Mouse (Mus musculus) forebrain, embryonic 12.5 days (tissue): ENCODE results near the gene Aym1. TPM values are rescaled to one million over a fixed set of nuclear protein-coding genes. Genes with fewer than 3 reads are reported as not detected.

Experiments
- ATAC-seq: fragments of 200-750 bp; cut with Nextera tagmentation; 2 replicates; pipeline ENCODE4 v1.8.0; 2017; ENCODE audit warnings: moderate TSS enrichment; ENCODE audit not compliant: low FRiP score
- H3K27ac ChIP-seq: fragments of 300-500 bp; sonication (generic); 2 replicates; pipeline ENCODE4 v1.5.1; 2016; ENCODE audit warnings: mild to moderate bottlenecking
- H3K27me3 ChIP-seq: fragments of 300-500 bp; sonication (generic); 2 replicates; pipeline ENCODE4 v1.6.1; 2016; ENCODE audit warnings: mild to moderate bottlenecking
- H3K36me3 ChIP-seq: fragments of 300-500 bp; sonication (generic); replicated peaks from 2 replicates; pipeline ENCODE4 v1.6.1; 2016; ENCODE audit warnings: mild to moderate bottlenecking
- H3K4me1 ChIP-seq: fragments of 300-500 bp; sonication (generic); 2 replicates; pipeline ENCODE4 v1.6.1; 2016
- H3K4me2 ChIP-seq: fragments of 300-500 bp; sonication (generic); 2 replicates; pipeline ENCODE4 v1.6.1; 2016; ENCODE audit warnings: mild to moderate bottlenecking, moderate library complexity
- H3K4me3 ChIP-seq: fragments of 300-500 bp; sonication (generic); replicated peaks from 2 replicates; pipeline ENCODE4 v1.5.1; 2016; ENCODE audit warnings: mild to moderate bottlenecking
- H3K9ac ChIP-seq: fragments of 300-500 bp; sonication (generic); 2 replicates; pipeline ENCODE4 v1.6.1; 2016; ENCODE audit warnings: mild to moderate bottlenecking
- H3K9me3 ChIP-seq: fragments of 300-500 bp; sonication (generic); 2 replicates; pipeline ENCODE4 v1.6.1; 2016
- WGBS: fragments of 180-500 bp; shearing (Covaris S2); methylation state at CpG from one replicate; pipeline ENCODE4 v1.1.7; 2016; 5-methylcytosine and 5-hydroxymethylcytosine counted together
- polyA plus RNA-seq: library from polyadenylated mRNA; unstranded; fragments of >200 nt; fragmentation: Nextera tagmentation; extraction: Ambion mirVana; gene quantifications from 2 replicates; pipeline ENCODE4 v1.2.1, GENCODE M21; 2016

The Aym1 gene
- polyA plus RNA-seq, result not detected in 2 replicates

GRCm38 (mm10) chr5:113357186-113357585, at the start of gene Aym1:
Gene Aym1 (plus strand): TSS chr5:113357294.
- H3K9ac ChIP-seq, result no peak within 1 kb of the TSS
- ATAC-seq, result no peak; the same call in 1 of the 2 replicates
- no peak within 1 kb of the TSS for H3K4me2 ChIP-seq
- peaks cover 30% of the 10 kb centered on the region for H3K4me1 ChIP-seq
- no peak within 1 kb of the TSS for H3K27ac ChIP-seq
- H3K9me3 ChIP-seq, result no peaks in the 10 kb centered on the region
- no peak within 1 kb of the TSS for H3K4me3 ChIP-seq
- no peaks in the 10 kb centered on the region for H3K36me3 ChIP-seq
- WGBS, result 38% methylated on average over 2 of the region's 6 CpGs
- peaks cover 18% of the 10 kb centered on the region; the same call in 1 of the 2 replicates for H3K27me3 ChIP-seq

GRCm38 (mm10) chr5:113309491-113310376, 47.4 kb upstream of the Aym1 start:
- Histone ChIP-seq H3K9ac (peak overlapping the region; percentile 79), H3K4me3 (peak overlapping the region; percentile 68), H3K27me3 (peaks cover 27% of the 10 kb centered on the region), H3K9me3 (0 out of 2 replicates have a peak, but pooled peaks cover 3% of the 10 kb centered on the region), H3K4me1 (peaks cover 50% of the 10 kb centered on the region), H3K4me2 (peak overlapping the region; percentile 91), H3K27ac (no peak overlapping the region), H3K36me3 (no peaks in the 10 kb centered on the region)
- no peak for ATAC-seq
- 62% methylated on average over 22 of the region's 22 CpGs for WGBS

GRCm38 (mm10) chr5:113310377-113311003, 46.6 kb upstream of the Aym1 start, which contains the start of gene Sgsm1:
Gene Sgsm1 (minus strand): TSS chr5:113310786.
- Histone ChIP-seq H3K36me3 (no peaks in the 10 kb centered on the region), H3K9ac (peak within 1 kb of the TSS; percentile 79), H3K4me2 (peak within 1 kb of the TSS; percentile 91), H3K27ac (no peak within 1 kb of the TSS), H3K27me3 (peaks cover 33% of the 10 kb centered on the region), H3K4me1 (peaks cover 50% of the 10 kb centered on the region), H3K9me3 (0 out of 2 replicates have a peak, but pooled peaks cover 3% of the 10 kb centered on the region), H3K4me3 (peak within 1 kb of the TSS; percentile 68)
- 2% methylated on average over 53 of the region's 53 CpGs for WGBS
- peak; percentile 66 for ATAC-seq

GRCm38 (mm10) chr5:113313998-113314397, 43.1 kb upstream of the Aym1 start:
- ATAC-seq, result peak; percentile 59
- H3K4me3 ChIP-seq, result no peak overlapping the region

GRCm38 (mm10) chr5:113323784-113324638, 33.1 kb upstream of the Aym1 start:
- peaks cover 15% of the 10 kb centered on the region; the same call in 1 of the 2 replicates for H3K9me3 ChIP-seq
- H3K9ac ChIP-seq, result peak overlapping the region; percentile 36
- 0 out of 2 replicates have a peak, but pooled peaks have one; percentile 23 for ATAC-seq
- H3K4me3 ChIP-seq, result peak overlapping the region; percentile 31
- H3K4me1 ChIP-seq, result peaks cover 12% of the 10 kb centered on the region
- 3% methylated on average over 38 of the region's 38 CpGs for WGBS
- H3K27ac ChIP-seq, result no peak overlapping the region
- peak overlapping the region; percentile 63 for H3K4me2 ChIP-seq
- peaks cover 40% of the 10 kb centered on the region for H3K27me3 ChIP-seq
- H3K36me3 ChIP-seq, result no peaks in the 10 kb centered on the region

More at GRCm38 (mm10) chr5:113313998-113314397, 43.1 kb upstream of the Aym1 start:
- Histone ChIP-seq H3K9ac (0 out of 2 replicates have a peak overlapping the region, but pooled peaks have one; percentile 21), H3K36me3 (no peaks in the 10 kb centered on the region), H3K27me3 (peaks cover 24% of the 10 kb centered on the region), H3K9me3 (0 out of 2 replicates have a peak, but pooled peaks cover 3% of the 10 kb centered on the region), H3K4me2 (peak overlapping the region; percentile 44), H3K27ac (no peak overlapping the region), H3K4me1 (peaks cover 19% of the 10 kb centered on the region)
- under 1% methylated on average over 24 of the region's 24 CpGs for WGBS

- Histone ChIP-seq H3K9ac (no peak overlapping the region), H3K4me2 (no peak overlapping the region), H3K27me3 (peaks cover 52% of the 10 kb centered on the region), H3K27ac (no peak overlapping the region), H3K4me3 (no peak overlapping the region), H3K36me3 (no peaks in the 10 kb centered on the region), H3K9me3 (peaks cover 21% of the 10 kb centered on the region; the same call in 1 of the 2 replicates), H3K4me1 (peaks cover 2% of the 10 kb centered on the region)
- WGBS, result 89% methylated on average over 8 of the region's 8 CpGs
- ATAC-seq, result no peak
Measured at GRCm38 (mm10) chr5:113329463-113329862, 27.6 kb upstream of the Aym1 start.

- H3K4me2 ChIP-seq, result no peak overlapping the region
- peaks cover 52% of the 10 kb centered on the region for H3K27me3 ChIP-seq
- no peak for ATAC-seq
- peaks cover 18% of the 10 kb centered on the region; the same call in 1 of the 2 replicates for H3K9me3 ChIP-seq
- no peak overlapping the region for H3K4me3 ChIP-seq
- WGBS, result 79% methylated on average over 3 of the region's 3 CpGs
- H3K9ac ChIP-seq, result no peak overlapping the region
- H3K27ac ChIP-seq, result no peak overlapping the region
- H3K36me3 ChIP-seq, result no peaks in the 10 kb centered on the region
- peaks cover 6% of the 10 kb centered on the region for H3K4me1 ChIP-seq
Measured at GRCm38 (mm10) chr5:113330202-113330601, 26.9 kb upstream of the Aym1 start.

- WGBS, result 37% methylated on average over 12 of the region's 12 CpGs
- Histone ChIP-seq H3K9ac (no peak overlapping the region), H3K27ac (no peak overlapping the region), H3K4me1 (peaks cover 20% of the 10 kb centered on the region), H3K9me3 (peaks cover 17% of the 10 kb centered on the region; the same call in 1 of the 2 replicates), H3K4me3 (no peak overlapping the region), H3K27me3 (peaks cover 63% of the 10 kb centered on the region), H3K4me2 (no peak overlapping the region), H3K36me3 (no peaks in the 10 kb centered on the region)
- no peak for ATAC-seq
Measured at GRCm38 (mm10) chr5:113332239-113332638, 24.9 kb upstream of the Aym1 start.

GRCm38 (mm10) chr5:113332899-113333298, 24.2 kb upstream of the Aym1 start:
- 63% methylated on average over 4 of the region's 4 CpGs for WGBS
- Histone ChIP-seq H3K4me3 (no peak overlapping the region), H3K9ac (no peak overlapping the region), H3K27ac (no peak overlapping the region), H3K36me3 (no peaks in the 10 kb centered on the region), H3K27me3 (peaks cover 70% of the 10 kb centered on the region), H3K4me1 (peaks cover 20% of the 10 kb centered on the region), H3K9me3 (peaks cover 14% of the 10 kb centered on the region; the same call in 1 of the 2 replicates), H3K4me2 (no peak overlapping the region)
- ATAC-seq, result no peak

GRCm38 (mm10) chr5:113334621-113335530, 22.2 kb upstream of the Aym1 start:
- 0 out of 2 replicates have a peak overlapping the region, but pooled peaks have one; percentile 45 for H3K9ac ChIP-seq
- H3K9me3 ChIP-seq, result peaks cover 4% of the 10 kb centered on the region; the same call in 1 of the 2 replicates
- H3K36me3 ChIP-seq, result no peaks in the 10 kb centered on the region
- peak overlapping the region; percentile 30 for H3K4me3 ChIP-seq
- peak overlapping the region; percentile 52 for H3K4me2 ChIP-seq
- peaks cover 88% of the 10 kb centered on the region for H3K27me3 ChIP-seq
- H3K4me1 ChIP-seq, result peaks cover 20% of the 10 kb centered on the region
- ATAC-seq, result 0 out of 2 replicates have a peak, but pooled peaks have one; percentile 36
- no peak overlapping the region for H3K27ac ChIP-seq
- WGBS, result 8% methylated on average over 34 of the region's 34 CpGs
